Mouse (Mus musculus) heart, embryonic 14.5 days (tissue): ENCODE results near the gene C8g. TPM values are rescaled to one million over a fixed set of nuclear protein-coding genes. Genes with fewer than 3 reads are reported as not detected.

Experiments used
- ATAC-seq: fragments of 200-750 bp; cut with Nextera tagmentation; 2 replicates; pipeline ENCODE4 v1.8.0; 2017; ENCODE audit warnings: low read depth, moderate TSS enrichment; ENCODE audit not compliant: insufficient number of reproducible peaks, insufficient read depth, low FRiP score
- H3K27ac ChIP-seq, 2 experiments: fragments of 200-500 bp in 1 of 2; fragments of 300-500 bp in 1 of 2; sonication (generic) in 1 of 2; replicated peaks in 1 of 2; 2 replicates each; pipeline ENCODE4 v1.5.1; 2012 to 2014; ENCODE audit warnings: low read depth in 2 of 2, low read length in 2 of 2, control low read depth in 1 of 2, mild to moderate bottlenecking in 1 of 2, mixed read lengths in 1 of 2; ENCODE audit not compliant: control insufficient read depth in 1 of 2, insufficient read depth in 1 of 2
- H3K27me3 ChIP-seq: fragments of 300-500 bp; sonication (generic); 2 replicates; pipeline ENCODE4 v1.6.1; 2014; ENCODE audit warnings: mild to moderate bottlenecking, low read length, control low read depth; ENCODE audit not compliant: control insufficient read depth, insufficient read depth
- H3K36me3 ChIP-seq: fragments of 300-500 bp; sonication (generic); 2 replicates; pipeline ENCODE4 v1.6.1; 2014; ENCODE audit warnings: mild to moderate bottlenecking, control low read depth, low read length, mixed read lengths; ENCODE audit not compliant: control insufficient read depth, insufficient read depth
- H3K4me1 ChIP-seq, 2 experiments: fragments of 200-500 bp in 1 of 2; fragments of 300-500 bp in 1 of 2; sonication (generic) in 1 of 2; 2 replicates each; pipeline ENCODE4 v1.6.1; 2012 to 2014; ENCODE audit warnings: low read length in 2 of 2, control low read depth in 1 of 2, mixed read lengths in 1 of 2; ENCODE audit not compliant: control insufficient read depth in 2 of 2, insufficient read depth in 2 of 2
- H3K4me2 ChIP-seq: fragments of 300-500 bp; sonication (generic); 2 replicates; pipeline ENCODE4 v1.6.1; 2014; ENCODE audit warnings: mild to moderate bottlenecking, low read length
- H3K4me3 ChIP-seq, 2 experiments: fragments of 200-500 bp in 1 of 2; fragments of 300-500 bp in 1 of 2; sonication (generic) in 1 of 2; 2 replicates each; pipeline ENCODE4 v1.5.1; 2012 to 2014; ENCODE audit warnings: low read length in 2 of 2, mild to moderate bottlenecking in 2 of 2, control low read depth in 1 of 2, low read depth in 1 of 2, moderate library complexity in 1 of 2; ENCODE audit not compliant: control insufficient read depth in 1 of 2, insufficient read depth in 1 of 2
- H3K9ac ChIP-seq: fragments of 300-500 bp; sonication (generic); 2 replicates; pipeline ENCODE4 v1.6.1; 2014; ENCODE audit warnings: mild to moderate bottlenecking, low read length
- H3K9me3 ChIP-seq: fragments of 300-500 bp; sonication (generic); 2 replicates; pipeline ENCODE4 v1.6.1; 2016; ENCODE audit warnings: low read length, control low read depth; ENCODE audit not compliant: control insufficient read depth
- WGBS: fragments of 180-500 bp; shearing (Covaris S2); extraction: QIAGEN DNeasy Blood & Tissue Kit; methylation state at CpG from one replicate; pipeline ENCODE4 v1.1.7; 2014; 5-methylcytosine and 5-hydroxymethylcytosine counted together
- polyA plus RNA-seq: library from polyadenylated mRNA; unstranded; fragments of >200 nt; fragmentation: Nextera tagmentation; extraction: Ambion mirVana; gene quantifications from 2 replicates; pipeline ENCODE4 v1.2.1, GENCODE M21; 2014

Gene C8g
- polyA plus RNA-seq, 1 experiment from 2014 or later = 4.9 TPM

DNA sequence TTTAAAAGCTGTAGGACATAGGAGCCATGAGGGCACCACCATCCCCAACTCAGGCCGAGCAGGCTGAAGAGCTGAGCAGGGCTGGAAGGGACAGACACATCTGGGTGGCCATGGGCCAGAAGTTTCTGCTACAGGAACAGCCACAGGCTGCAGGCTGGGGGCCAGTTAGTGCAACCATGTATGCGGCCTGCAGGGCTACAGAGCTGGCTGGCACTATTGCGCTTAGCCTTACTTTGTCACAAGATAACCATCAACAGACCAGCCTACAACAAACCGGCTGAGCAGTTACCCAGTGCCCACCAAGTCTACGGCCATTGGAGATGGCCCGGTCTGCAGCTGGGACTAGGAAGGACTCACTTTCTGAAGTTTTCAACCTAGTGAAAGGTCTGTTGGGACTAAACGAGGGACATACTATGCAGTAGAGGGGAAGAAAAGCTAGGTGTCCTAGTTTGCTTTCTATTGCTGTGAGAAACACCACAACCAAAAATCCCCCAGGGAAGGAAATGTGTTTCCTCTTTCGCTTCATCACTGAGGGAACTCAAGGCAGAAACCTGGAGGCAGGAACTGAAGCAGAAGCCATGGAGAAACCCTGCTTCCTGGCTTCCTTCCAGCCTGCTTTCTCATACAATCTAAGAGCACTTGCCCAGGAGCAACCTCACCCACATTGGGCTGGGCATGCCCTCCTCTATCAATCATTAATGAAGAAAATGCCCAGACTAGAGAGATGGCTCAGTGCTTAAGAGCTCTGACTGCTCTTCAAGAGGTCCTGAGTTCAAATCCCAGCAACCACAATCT lies 50.5 kb downstream of the C8g start:
- no peak overlapping the region for H3K9ac ChIP-seq
- H3K27ac ChIP-seq = no peak overlapping the region
- H3K27me3 ChIP-seq = no peaks in the 10 kb centered on the region
- ATAC-seq = no peak
- no peak overlapping the region for H3K4me3 ChIP-seq
- H3K9me3 ChIP-seq = no peaks in the 10 kb centered on the region
- H3K36me3 ChIP-seq = no peaks in the 10 kb centered on the region
- H3K4me2 ChIP-seq = no peak overlapping the region
- WGBS = 79% methylated on average over 8 of the region's 8 CpGs
- peaks cover 0 to 2% of the 10 kb centered on the region in 2 experiments; a peak in 1 of 4 replicates for H3K4me1 ChIP-seq

Other genes with a start within 250 kb of the C8g start
- gene Tmem203, start 246.3 kb downstream of the C8g start, polyA plus RNA-seq = 12.3 and 16.3 TPM in 2 replicates
- 2.3 and 3.1 TPM in 2 replicates for gene Tprn, start 239.1 kb downstream of the C8g start, polyA plus RNA-seq
- 150 and 163 TPM in 2 replicates for gene Ssna1, start 229.3 kb downstream of the C8g start, polyA plus RNA-seq
- 70.2 and 71.3 TPM in 2 replicates for gene Anapc2, start 229.2 kb downstream of the C8g start, polyA plus RNA-seq
- not detected in 2 replicates for gene Tmem210, start 213.6 kb downstream of the C8g start, polyA plus RNA-seq
- not detected in 2 replicates for gene Lrrc26, start 211.8 kb downstream of the C8g start, polyA plus RNA-seq
- 0.05 TPM in 1 of 2 replicates, not detected in the other for gene Grin1, start 182.5 kb downstream of the C8g start, polyA plus RNA-seq
- 42.8 and 48.1 TPM in 2 replicates for gene Man1b1, start 169.4 kb downstream of the C8g start, polyA plus RNA-seq
- gene Dpp7, start 145.4 kb downstream of the C8g start, polyA plus RNA-seq = 11.5 and 12.4 TPM in 2 replicates
- gene Uap1l1, start 136.0 kb downstream of the C8g start, polyA plus RNA-seq = 17.6 and 18.3 TPM in 2 replicates
- 14.4 and 17.7 TPM in 2 replicates for gene Sapcd2, start 129.4 kb downstream of the C8g start, polyA plus RNA-seq
- gene Entpd2, start 105.8 kb downstream of the C8g start, polyA plus RNA-seq = 0.81 and 0.85 TPM in 2 replicates
- 29.3 and 29.5 TPM in 2 replicates for gene Npdc1, start 102.4 kb downstream of the C8g start, polyA plus RNA-seq
- 0.14 TPM in 1 of 2 replicates, not detected in the other for gene Fut7, start 78.5 kb downstream of the C8g start, polyA plus RNA-seq
- 3.8 and 4.3 TPM in 2 replicates for gene Abca2, start 73.0 kb downstream of the C8g start, polyA plus RNA-seq
- gene Clic3, start 44.9 kb downstream of the C8g start, polyA plus RNA-seq = 3.8 and 4.6 TPM in 2 replicates
- 31.0 and 32.6 TPM in 2 replicates for gene Paxx, start 40.6 kb downstream of the C8g start, polyA plus RNA-seq
- gene Ptgds, start 31.7 kb downstream of the C8g start, polyA plus RNA-seq = 98.5 and 112 TPM in 2 replicates
- not detected in 2 replicates for gene Lcn12, start 7.8 kb downstream of the C8g start, polyA plus RNA-seq
- gene Fbxw5, start 969 bp downstream of the C8g start, polyA plus RNA-seq = 82.8 and 85.2 TPM in 2 replicates
- gene Traf2, start 45.2 kb upstream of the C8g start, polyA plus RNA-seq = 19.1 and 19.8 TPM in 2 replicates
- 279 and 319 TPM in 2 replicates for gene Edf1, start 56.1 kb upstream of the C8g start, polyA plus RNA-seq
- gene Mamdc4, start 73.1 kb upstream of the C8g start, polyA plus RNA-seq = 1.4 and 1.9 TPM in 2 replicates
- 240 and 250 TPM in 2 replicates for gene Phpt1, start 73.5 kb upstream of the C8g start, polyA plus RNA-seq
- not detected in 2 replicates for gene Ajm1, start 80.0 kb upstream of the C8g start, polyA plus RNA-seq
- 41.9 and 42.1 TPM in 2 replicates for gene Rabl6, start 106.8 kb upstream of the C8g start, polyA plus RNA-seq
- 0.07 and 0.27 TPM in 2 replicates for gene Ccdc183, start 116.0 kb upstream of the C8g start, polyA plus RNA-seq
- 22.8 and 28.2 TPM in 2 replicates for gene Tmem141, start 120.3 kb upstream of the C8g start, polyA plus RNA-seq
- 1.8 and 3.2 TPM in 2 replicates for gene Fcna, start 126.3 kb upstream of the C8g start, polyA plus RNA-seq
- gene Lcn8, start 151.4 kb upstream of the C8g start, polyA plus RNA-seq = not detected in 2 replicates
- gene Lcn5, start 156.2 kb upstream of the C8g start, polyA plus RNA-seq = not detected in 2 replicates
- gene Lcn6, start 175.1 kb upstream of the C8g start, polyA plus RNA-seq = not detected in 2 replicates
- not detected in 2 replicates for gene Lcn10, start 181.0 kb upstream of the C8g start, polyA plus RNA-seq
- gene Obp2a, start 198.3 kb upstream of the C8g start, polyA plus RNA-seq = not detected in 2 replicates
- 36.7 and 44.1 TPM in 2 replicates for gene Bmyc, start 205.0 kb upstream of the C8g start, polyA plus RNA-seq
- not detected in 2 replicates for gene Obp2b, start 235.3 kb upstream of the C8g start, polyA plus RNA-seq